Mouse (Mus musculus): ENCODE results near the gene Gm7982.
"Not testable (repeated sequence)": the region's sequence is repeated elsewhere in the genome, so short reads cannot be mapped to it uniquely, and the experiment has no call there.

The Gm7982 gene

GRCm38 (mm10) chr5:95741714-95742113, at the start of gene Gm7982:
Gene Gm7982, plus strand, starts transcription at chr5:95742014.
- not testable (repeated sequence) for DNase-seq (ENCODE audit: low read depth, low spot score)

- not testable (repeated sequence) for DNase-seq (ENCODE audit: low read depth, low spot score)
Observed at GRCm38 (mm10) chr5:95736073-95736472, 5.7 kb upstream of the Gm7982 start, which contains the start of gene Gm7978. Gene Gm7978, minus strand, starts transcription at chr5:95736173.

- not testable (repeated sequence) for DNase-seq (ENCODE audit: low read depth, low spot score)
Observed at GRCm38 (mm10) chr5:95775690-95776089, 33.9 kb downstream of the Gm7982 start, which contains the start of gene E330014E10Rik. Gene E330014E10Rik, plus strand, starts transcription at chr5:95775990.

Data from CD4-positive helper T cell, adult 2 months (primary cell).